Mouse (Mus musculus) forebrain, embryonic 13.5 days (tissue): ENCODE data around the gene Dido1. TPM values are rescaled to one million over a fixed set of nuclear protein-coding genes. Genes with fewer than 3 reads are reported as not detected.
"Not testable (repeated sequence)": the region's sequence is repeated elsewhere in the genome, so short reads cannot be mapped to it uniquely, and the experiment has no call there.

Experiments used
- ATAC-seq: fragments of 200-750 bp; cut with Nextera tagmentation; 2 replicates; pipeline ENCODE4 v1.8.0; 2017
- H3K27ac ChIP-seq: fragments of 300-500 bp; sonication (generic); 2 replicates; pipeline ENCODE4 v1.5.1; 2015; ENCODE audit warnings: inconsistent platforms, mild to moderate bottlenecking, moderate library complexity
- H3K27me3 ChIP-seq: fragments of 300-500 bp; sonication (generic); 2 replicates; pipeline ENCODE4 v1.6.1; 2015; ENCODE audit warnings: mild to moderate bottlenecking, inconsistent platforms
- H3K36me3 ChIP-seq: fragments of 300-500 bp; sonication (generic); 2 replicates; pipeline ENCODE4 v1.6.1; 2015; ENCODE audit warnings: mild to moderate bottlenecking, inconsistent platforms; ENCODE audit not compliant: poor library complexity, severe bottlenecking
- H3K4me1 ChIP-seq: fragments of 300-500 bp; sonication (generic); 2 replicates; pipeline ENCODE4 v1.6.1; 2015; ENCODE audit warnings: inconsistent platforms
- H3K4me2 ChIP-seq: fragments of 300-500 bp; sonication (generic); 2 replicates; pipeline ENCODE4 v1.6.1; 2015; ENCODE audit warnings: inconsistent platforms, mild to moderate bottlenecking, moderate library complexity
- H3K4me3 ChIP-seq: fragments of 300-500 bp; sonication (generic); 2 replicates; pipeline ENCODE4 v1.5.1; 2015; ENCODE audit warnings: mild to moderate bottlenecking, inconsistent platforms
- H3K9ac ChIP-seq: fragments of 300-500 bp; sonication (generic); 2 replicates; pipeline ENCODE4 v1.6.1; 2015; ENCODE audit warnings: mild to moderate bottlenecking, inconsistent platforms
- H3K9me3 ChIP-seq: fragments of 300-500 bp; sonication (generic); replicated peaks from 2 replicates; pipeline ENCODE4 v1.6.1; 2016; ENCODE audit warnings: inconsistent platforms
- WGBS: fragments of 180-500 bp; shearing (Covaris S2); methylation state at CpG from one replicate; pipeline ENCODE4 v1.1.7; 2015; 5-methylcytosine and 5-hydroxymethylcytosine counted together
- polyA plus RNA-seq: library from polyadenylated mRNA; unstranded; fragments of >200 nt; fragmentation: Nextera tagmentation; extraction: Ambion mirVana; gene quantifications from 2 replicates; pipeline ENCODE4 v1.2.1, GENCODE M21; 2015

Gene Dido1
- polyA plus RNA-seq, 1 experiment from 2014 or later = 33.4 TPM

DNA sequence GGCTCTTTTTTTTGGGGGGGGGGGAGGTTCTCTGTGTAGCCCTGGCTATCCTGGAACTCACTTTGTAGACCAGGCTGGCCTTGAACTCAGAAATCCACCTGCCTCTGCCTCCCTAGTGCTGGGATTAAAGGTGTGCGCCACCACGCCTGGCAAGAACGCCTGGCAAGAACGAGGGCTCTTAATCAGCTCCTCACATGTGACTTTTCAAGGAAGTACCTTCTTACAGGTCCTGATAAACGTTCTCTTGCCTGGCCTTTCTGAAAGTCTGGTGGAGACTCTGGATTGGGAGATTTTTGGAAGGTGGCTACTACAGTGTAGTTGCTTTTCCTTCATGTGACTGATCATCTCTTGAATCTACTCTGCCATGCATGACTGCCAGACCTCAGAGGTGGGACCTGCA is 12.9 kb upstream of the Dido1 start:
- not testable (repeated sequence) for ATAC-seq, H3K9ac ChIP-seq, H3K4me2 ChIP-seq, H3K27me3 ChIP-seq, H3K4me1 ChIP-seq, H3K4me3 ChIP-seq, H3K27ac ChIP-seq, H3K9me3 ChIP-seq
- WGBS = 92% methylated on average over 5 of the region's 5 CpGs
- H3K36me3 ChIP-seq = peaks cover 63% of the 10 kb centered on the region

DNA sequence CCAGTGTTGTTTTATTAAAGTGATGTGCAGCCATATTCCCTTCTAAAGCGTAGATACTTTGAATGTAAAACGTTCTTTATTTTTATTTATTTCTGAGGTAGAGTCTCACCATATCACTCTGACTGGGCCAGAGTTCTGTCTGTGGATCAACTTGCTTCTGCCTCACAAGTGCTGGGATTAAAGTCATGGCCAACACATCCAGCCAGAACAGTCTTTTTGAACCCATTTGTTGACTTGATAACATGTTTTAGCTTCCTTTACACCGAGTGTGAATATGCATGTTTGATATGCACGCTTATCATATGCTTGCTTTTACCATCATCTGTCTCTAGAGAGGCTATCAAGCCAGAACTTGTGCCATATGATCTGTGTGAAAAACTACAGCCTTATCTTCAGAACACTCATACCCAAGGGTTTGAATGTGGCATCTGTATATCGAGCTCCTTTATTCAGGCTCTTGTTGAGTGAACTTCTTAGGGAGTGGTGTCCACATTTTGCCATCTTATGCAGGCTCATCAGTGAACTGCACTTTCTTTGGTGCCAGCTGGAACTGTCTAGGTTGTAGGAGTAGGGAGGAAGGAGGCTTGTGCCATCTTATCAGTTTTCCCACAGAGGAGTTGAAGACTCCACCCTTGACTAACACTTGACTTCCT is 2.4 kb upstream of the Dido1 start:
- no peaks in the 10 kb centered on the region for H3K9me3 ChIP-seq
- 93% methylated on average over 5 of the region's 5 CpGs for WGBS

GRCm38 (mm10) chr2:180711527-180711926 is 1.7 kb upstream of the Dido1 start:
- Histone ChIP-seq H3K4me3 (peak overlapping the region; percentile 99; the same call in 1 of the 2 replicates), H3K9me3 (no peaks in the 10 kb centered on the region), H3K27ac (no peak overlapping the region), H3K27me3 (no peaks in the 10 kb centered on the region), H3K4me1 (peaks cover 32% of the 10 kb centered on the region), H3K36me3 (peaks cover 31% of the 10 kb centered on the region), H3K4me2 (peak overlapping the region; percentile 87), H3K9ac (peak overlapping the region; percentile 99)
- 69% methylated on average over 4 of the region's 4 CpGs for WGBS
- no peak for ATAC-seq

More for the DNA sequence above, 2.4 kb upstream of the Dido1 start:
- Histone ChIP-seq H3K9ac (no peak overlapping the region), H3K4me3 (no peak overlapping the region), H3K4me1 (peaks cover 32% of the 10 kb centered on the region), H3K27ac (no peak overlapping the region), H3K36me3 (peaks cover 33% of the 10 kb centered on the region), H3K4me2 (no peak overlapping the region), H3K27me3 (no peaks in the 10 kb centered on the region)
- no peak for ATAC-seq

- Histone ChIP-seq H3K9ac (peak overlapping the region; percentile 99), H3K4me3 (peak overlapping the region; percentile 99), H3K36me3 (peaks cover 25% of the 10 kb centered on the region), H3K4me2 (peak overlapping the region; percentile 87), H3K9me3 (no peaks in the 10 kb centered on the region), H3K27ac (peak overlapping the region; percentile 82), H3K27me3 (no peaks in the 10 kb centered on the region), H3K4me1 (peaks cover 32% of the 10 kb centered on the region)
- peak; percentile 72; the same call in 1 of the 2 replicates for ATAC-seq
- 3% methylated on average over 63 of the region's 64 CpGs for WGBS
Measured at GRCm38 (mm10) chr2:180710276-180711155, 717 bp upstream of the Dido1 start.

- H3K36me3 ChIP-seq = peaks cover 16% of the 10 kb centered on the region
- H3K4me3 ChIP-seq = peak overlapping the region; percentile 99
- H3K27ac ChIP-seq = peak overlapping the region; percentile 81
- peak overlapping the region; percentile 89 for H3K9ac ChIP-seq
- under 1% methylated on average over 39 of the region's 39 CpGs for WGBS
- H3K9me3 ChIP-seq = no peaks in the 10 kb centered on the region
- H3K27me3 ChIP-seq = no peaks in the 10 kb centered on the region
- ATAC-seq = no peak
- H3K4me1 ChIP-seq = peaks cover 32% of the 10 kb centered on the region
- H3K4me2 ChIP-seq = peak overlapping the region; percentile 91
Measured at GRCm38 (mm10) chr2:180709023-180709922, 526 bp downstream of the Dido1 start.

GRCm38 (mm10) chr2:180705975-180706374 is 3.8 kb downstream of the Dido1 start:
- no peak overlapping the region for H3K27ac ChIP-seq
- no peaks in the 10 kb centered on the region for H3K27me3 ChIP-seq
- peaks cover 35% of the 10 kb centered on the region for H3K4me1 ChIP-seq
- H3K4me3 ChIP-seq = no peak overlapping the region
- WGBS = 90% methylated on average over 5 of the region's 5 CpGs
- no peak for ATAC-seq
- H3K36me3 ChIP-seq = peaks cover 5% of the 10 kb centered on the region; the same call in 1 of the 2 replicates
- no peaks in the 10 kb centered on the region for H3K9me3 ChIP-seq
- no peak overlapping the region for H3K9ac ChIP-seq
- H3K4me2 ChIP-seq = no peak overlapping the region

GRCm38 (mm10) chr2:180705066-180705465 is 4.7 kb downstream of the Dido1 start:
- ATAC-seq = no peak
- Histone ChIP-seq H3K27ac (no peak overlapping the region), H3K36me3 (peaks cover 5% of the 10 kb centered on the region; the same call in 1 of the 2 replicates), H3K4me3 (no peak overlapping the region), H3K9me3 (no peaks in the 10 kb centered on the region), H3K4me1 (peaks cover 41% of the 10 kb centered on the region), H3K9ac (no peak overlapping the region), H3K4me2 (no peak overlapping the region), H3K27me3 (no peaks in the 10 kb centered on the region)
- 87% methylated on average over 3 of the region's 3 CpGs for WGBS

DNA sequence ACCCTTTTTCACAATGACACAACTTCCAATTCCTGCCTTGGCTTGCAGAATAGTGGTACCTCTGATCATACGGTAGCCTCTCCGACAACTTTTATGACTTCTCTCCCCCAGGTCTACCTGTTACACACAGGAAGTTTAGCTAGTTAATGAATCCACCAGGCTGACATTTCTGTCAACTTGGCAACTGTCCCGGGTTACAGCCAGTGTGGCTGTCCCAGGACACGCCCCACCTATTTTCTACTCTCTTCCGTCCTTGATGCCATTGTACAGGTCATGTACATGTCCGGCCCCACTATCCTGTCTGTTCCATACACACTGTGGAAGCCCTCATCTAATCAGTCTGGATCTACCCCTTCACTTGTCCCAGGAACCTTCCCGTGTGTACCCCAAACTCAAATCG is 5.2 kb downstream of the Dido1 start:
- Histone ChIP-seq H3K4me2 (no peak overlapping the region), H3K27me3 (no peaks in the 10 kb centered on the region), H3K4me1 (peaks cover 45% of the 10 kb centered on the region), H3K9me3 (no peaks in the 10 kb centered on the region), H3K4me3 (no peak overlapping the region), H3K36me3 (peaks cover 5% of the 10 kb centered on the region; the same call in 1 of the 2 replicates), H3K27ac (no peak overlapping the region), H3K9ac (no peak overlapping the region)
- ATAC-seq = no peak
- WGBS = 87% methylated on average over 8 of the region's 8 CpGs

- 84% methylated on average over 3 of the region's 3 CpGs for WGBS
- no peak for ATAC-seq
- Histone ChIP-seq H3K27ac (no peak overlapping the region), H3K9ac (no peak overlapping the region), H3K4me2 (no peak overlapping the region), H3K27me3 (no peaks in the 10 kb centered on the region), H3K9me3 (no peaks in the 10 kb centered on the region), H3K36me3 (peaks cover 5% of the 10 kb centered on the region; the same call in 1 of the 2 replicates), H3K4me1 (peaks cover 46% of the 10 kb centered on the region), H3K4me3 (no peak overlapping the region)
Measured at GRCm38 (mm10) chr2:180703645-180704359, 6.0 kb downstream of the Dido1 start.

DNA sequence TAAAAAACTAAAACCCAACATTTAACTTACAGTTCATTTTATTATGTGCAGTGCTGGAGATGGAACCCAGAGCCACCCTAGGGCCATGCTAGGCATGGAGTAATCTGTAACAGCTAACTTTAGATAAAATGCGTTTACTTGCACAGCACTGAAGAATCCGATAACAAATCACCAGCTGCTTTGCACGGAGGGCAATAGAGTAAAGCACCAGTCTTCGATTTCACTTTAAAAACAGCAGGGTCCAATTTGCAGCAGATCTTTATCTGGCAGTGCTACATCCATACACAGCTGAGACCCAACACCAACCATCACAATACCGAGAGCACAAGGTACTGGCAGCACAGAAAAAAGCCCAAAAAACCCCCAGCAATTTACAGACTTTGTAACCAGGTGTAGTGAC is 6.6 kb downstream of the Dido1 start:
- peaks cover 40% of the 10 kb centered on the region for H3K4me1 ChIP-seq
- WGBS = 84% methylated on average over 5 of the region's 5 CpGs
- H3K27ac ChIP-seq = no peak overlapping the region
- no peak for ATAC-seq
- H3K9ac ChIP-seq = no peak overlapping the region
- no peak overlapping the region for H3K4me3 ChIP-seq
- H3K9me3 ChIP-seq = no peaks in the 10 kb centered on the region
- peaks cover 5% of the 10 kb centered on the region; the same call in 1 of the 2 replicates for H3K36me3 ChIP-seq
- H3K4me2 ChIP-seq = peak overlapping the region; percentile 98
- no peaks in the 10 kb centered on the region for H3K27me3 ChIP-seq

- peak overlapping the region; percentile 98 for H3K4me2 ChIP-seq
- H3K4me3 ChIP-seq = peak overlapping the region; percentile 91
- ATAC-seq = no peak; the same call in 1 of the 2 replicates
- peak overlapping the region; percentile 92 for H3K27ac ChIP-seq
- peak overlapping the region; percentile 96 for H3K9ac ChIP-seq
- H3K27me3 ChIP-seq = no peaks in the 10 kb centered on the region
- 24% methylated on average over 4 of the region's 4 CpGs for WGBS
- peaks cover 36% of the 10 kb centered on the region for H3K4me1 ChIP-seq
- no peaks in the 10 kb centered on the region for H3K9me3 ChIP-seq
- peaks cover 5% of the 10 kb centered on the region; the same call in 1 of the 2 replicates for H3K36me3 ChIP-seq
Measured at GRCm38 (mm10) chr2:180702701-180703149, 7.1 kb downstream of the Dido1 start.
